Mouse (Mus musculus) megakaryocyte, adult 5-6 weeks (primary cell): Measurements from ENCODE around the gene Shisal2b. TPM values are rescaled to one million over a fixed set of nuclear protein-coding genes. Genes with fewer than 3 reads are reported as not detected.
A peak's percentile ranks its signal among the peaks of the same experiment; 100 is the strongest.

ENCODE experiments used
- ATAC-seq: 2 replicates; pipeline ENCODE4 v1.8.0; 2016; ENCODE audit warnings: mild to moderate bottlenecking, inconsistent platforms; ENCODE audit not compliant: poor library complexity, severe bottlenecking
- total RNA-seq, 2 experiments: library from RNA; stranded (forward) in 1 of 2; stranded (reverse) in 1 of 2; fragments of 153-499, 151-499 nt in 1 of 2; fragments of 221-1000, 200-1000 nt in 1 of 2; gene quantifications; 2 replicates each; pipeline versions ENCODE4 v1.2.3 to v1.2.4; 2015 to 2017

Shisal2b gene
- total RNA-seq, 2 experiments from 2014 or later, result not detected

GRCm38 (mm10) chr13:104817696-104818095, 46.0 kb downstream of the Shisal2b start:
- peak; percentile 6 for ATAC-seq

- ATAC-seq, result peak; percentile 89
Measured at GRCm38 (mm10) chr13:104816635-104817571, 46.8 kb downstream of the Shisal2b start, which contains the start of gene Cwc27. Cwc27 (minus strand) TSS chr13:104817142.

- ATAC-seq, result peak; percentile 2; the same call in 1 of the 2 replicates
Measured at GRCm38 (mm10) chr13:104816270-104816634, 47.4 kb downstream of the Shisal2b start.

GRCm38 (mm10) chr13:104805681-104806080, 58.0 kb downstream of the Shisal2b start:
- ATAC-seq, result peak; percentile 82

- no peak for ATAC-seq
Measured at GRCm38 (mm10) chr13:104799566-104800182, 64.0 kb downstream of the Shisal2b start.

- ATAC-seq, result no peak
Measured at GRCm38 (mm10) chr13:104799067-104799466, 64.6 kb downstream of the Shisal2b start.

Other genes with a start within 250 kb of the Shisal2b start
- gene Srek1ip1, start 71.4 kb downstream of the Shisal2b start, total RNA-seq (2015), result 18.1 and 23.4 TPM in 2 replicates
- gene Srek1ip1, start 71.4 kb downstream of the Shisal2b start, total RNA-seq (2017), result 17.9 and 20.3 TPM in 2 replicates
- 18.8 and 21.8 TPM in 2 replicates for gene Cwc27, start 46.8 kb downstream of the Shisal2b start, total RNA-seq (2015)
- 24.2 and 33.1 TPM in 2 replicates for gene Cwc27, start 46.8 kb downstream of the Shisal2b start, total RNA-seq (2017)
- 0.02 and 0.18 TPM in 2 replicates for gene Rgs7bp, start 191.0 kb upstream of the Shisal2b start, total RNA-seq (2015)
- 0.04 and 0.07 TPM in 2 replicates for gene Rgs7bp, start 191.0 kb upstream of the Shisal2b start, total RNA-seq (2017)
- gene 4933425L06Rik, start 218.2 kb upstream of the Shisal2b start, total RNA-seq (2015), result not detected in 2 replicates
- not detected in 2 replicates for gene 4933425L06Rik, start 218.2 kb upstream of the Shisal2b start, total RNA-seq (2017)